Mouse (Mus musculus) intestine, postnatal 0 days (tissue): Measurements from ENCODE around the gene Cxcl16. TPM values are rescaled to one million over a fixed set of nuclear protein-coding genes. Genes with fewer than 3 reads are reported as not detected.
A peak's percentile ranks its signal among the peaks of the same experiment; 100 is the strongest.

Experiments
- ATAC-seq: fragments of 200-750 bp; cut with Nextera tagmentation; 2 replicates; pipeline ENCODE4 v1.8.0; 2017; ENCODE audit warnings: mild to moderate bottlenecking, moderate TSS enrichment, moderate library complexity
- H3K27ac ChIP-seq: fragments of 300-500 bp; sonication (generic); 2 replicates; pipeline ENCODE4 v1.5.1; 2014; ENCODE audit warnings: mild to moderate bottlenecking, low read depth, low read length, moderate library complexity
- H3K27me3 ChIP-seq: fragments of 300-500 bp; sonication (generic); replicated peaks from 2 replicates; pipeline ENCODE4 v1.6.1; 2014; ENCODE audit warnings: low read length, mixed read lengths; ENCODE audit not compliant: control insufficient read depth, insufficient read depth
- H3K36me3 ChIP-seq: fragments of 300-500 bp; sonication (generic); 2 replicates; pipeline ENCODE4 v1.6.1; 2014; ENCODE audit warnings: mild to moderate bottlenecking, moderate library complexity; ENCODE audit not compliant: control insufficient read depth, insufficient read depth
- H3K4me1 ChIP-seq: fragments of 300-500 bp; sonication (generic); replicated peaks from 2 replicates; pipeline ENCODE4 v1.6.1; 2014; ENCODE audit warnings: antibody characterized with exemption, low read length, mixed read lengths; ENCODE audit not compliant: control insufficient read depth, insufficient read depth
- H3K4me2 ChIP-seq: fragments of 300-500 bp; sonication (generic); replicated peaks from 2 replicates; pipeline ENCODE4 v1.6.1; 2014; ENCODE audit warnings: low read depth, mild to moderate bottlenecking, moderate library complexity
- H3K4me3 ChIP-seq: fragments of 300-500 bp; sonication (generic); 2 replicates; pipeline ENCODE4 v1.5.1; 2014; ENCODE audit warnings: low read depth, low read length
- H3K9ac ChIP-seq: fragments of 300-500 bp; sonication (generic); 2 replicates; pipeline ENCODE4 v1.6.1; 2014; ENCODE audit warnings: mild to moderate bottlenecking, low read depth, low read length
- H3K9me3 ChIP-seq: fragments of 300-500 bp; sonication (generic); 2 replicates; pipeline ENCODE4 v1.6.1; 2016; ENCODE audit warnings: mixed run types; ENCODE audit not compliant: control insufficient read depth
- CTCF ChIP-seq: sonication (generic); IDR thresholded peaks from 2 replicates; pipeline ENCODE4 v1.5.1; 2016; ENCODE audit warnings: low read depth, mild to moderate bottlenecking, control low read depth, antibody characterized with exemption, moderate library complexity
- WGBS: fragments of 180-500 bp; shearing (Covaris S2); extraction: QIAGEN DNeasy Blood & Tissue Kit; methylation state at CpG from one replicate; pipeline ENCODE4 v1.1.7; 2014; 5-methylcytosine and 5-hydroxymethylcytosine counted together
- polyA plus RNA-seq: library from polyadenylated mRNA; unstranded; fragments of >200 nt; fragmentation: Nextera tagmentation; extraction: Ambion mirVana; gene quantifications from 2 replicates; pipeline ENCODE4 v1.2.1, GENCODE M21; 2015

Gene Cxcl16
- polyA plus RNA-seq, 1 experiment from 2014 or later: 39.3 TPM

DNA sequence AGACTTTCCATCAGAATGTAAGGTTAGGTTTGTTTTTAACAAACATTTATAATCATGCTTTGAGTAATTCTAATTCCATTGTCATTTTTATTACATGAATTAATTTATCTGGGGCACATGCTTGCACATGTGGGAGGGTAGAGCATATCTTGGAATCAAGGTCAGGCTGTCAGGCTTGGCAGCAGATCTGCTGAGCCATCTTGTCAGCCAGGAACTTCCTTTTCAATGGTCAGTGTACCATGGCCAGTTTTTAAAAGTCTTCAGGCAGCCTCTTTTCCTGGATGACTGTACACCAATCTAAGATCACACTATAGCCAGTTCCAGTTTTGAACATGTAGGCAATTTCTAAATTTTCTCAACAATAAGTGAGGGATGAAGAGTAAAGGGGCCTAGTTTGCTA lies 12.9 kb upstream of the Cxcl16 start:
- no peak overlapping the region for H3K9ac ChIP-seq
- no peak overlapping the region for H3K27ac ChIP-seq
- TF ChIP-seq CTCF: no peak
- H3K4me1 ChIP-seq: peaks cover 9% of the 10 kb centered on the region; the same call in 1 of the 2 replicates
- H3K9me3 ChIP-seq: no peaks in the 10 kb centered on the region
- H3K27me3 ChIP-seq: no peaks in the 10 kb centered on the region
- no peak overlapping the region for H3K4me2 ChIP-seq
- no peaks in the 10 kb centered on the region for H3K36me3 ChIP-seq
- H3K4me3 ChIP-seq: no peak overlapping the region
- no peak for ATAC-seq

DNA sequence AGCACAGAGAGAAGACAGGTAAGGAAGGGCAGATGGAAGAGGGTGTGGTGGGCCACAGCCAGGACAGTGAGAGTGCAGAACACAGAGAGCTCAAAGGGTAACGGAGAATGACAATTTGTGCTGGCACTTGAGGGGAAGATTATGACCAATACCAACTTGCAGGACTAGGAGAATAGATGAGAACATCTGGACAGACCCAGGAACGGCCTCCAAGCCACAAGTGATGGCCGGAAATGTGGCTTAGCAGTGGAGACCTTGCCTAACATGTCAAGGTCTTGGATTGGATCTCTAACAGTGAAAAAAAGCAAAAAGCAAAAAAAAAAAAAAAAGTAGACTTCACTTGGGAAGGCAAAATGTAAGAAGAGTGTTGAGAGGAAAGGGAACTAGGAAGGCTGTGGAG lies 10.0 kb upstream of the Cxcl16 start:
- H3K27me3 ChIP-seq: peaks cover 8% of the 10 kb centered on the region; the same call in 1 of the 2 replicates
- H3K4me3 ChIP-seq: no peak overlapping the region
- no peak overlapping the region for H3K27ac ChIP-seq
- TF ChIP-seq CTCF: no peak
- H3K4me1 ChIP-seq: peaks cover 4% of the 10 kb centered on the region; the same call in 1 of the 2 replicates
- H3K9me3 ChIP-seq: no peaks in the 10 kb centered on the region
- H3K9ac ChIP-seq: no peak overlapping the region
- 93% methylated on average over 3 of the region's 3 CpGs for WGBS
- H3K4me2 ChIP-seq: no peak overlapping the region
- no peaks in the 10 kb centered on the region for H3K36me3 ChIP-seq
- no peak for ATAC-seq

DNA sequence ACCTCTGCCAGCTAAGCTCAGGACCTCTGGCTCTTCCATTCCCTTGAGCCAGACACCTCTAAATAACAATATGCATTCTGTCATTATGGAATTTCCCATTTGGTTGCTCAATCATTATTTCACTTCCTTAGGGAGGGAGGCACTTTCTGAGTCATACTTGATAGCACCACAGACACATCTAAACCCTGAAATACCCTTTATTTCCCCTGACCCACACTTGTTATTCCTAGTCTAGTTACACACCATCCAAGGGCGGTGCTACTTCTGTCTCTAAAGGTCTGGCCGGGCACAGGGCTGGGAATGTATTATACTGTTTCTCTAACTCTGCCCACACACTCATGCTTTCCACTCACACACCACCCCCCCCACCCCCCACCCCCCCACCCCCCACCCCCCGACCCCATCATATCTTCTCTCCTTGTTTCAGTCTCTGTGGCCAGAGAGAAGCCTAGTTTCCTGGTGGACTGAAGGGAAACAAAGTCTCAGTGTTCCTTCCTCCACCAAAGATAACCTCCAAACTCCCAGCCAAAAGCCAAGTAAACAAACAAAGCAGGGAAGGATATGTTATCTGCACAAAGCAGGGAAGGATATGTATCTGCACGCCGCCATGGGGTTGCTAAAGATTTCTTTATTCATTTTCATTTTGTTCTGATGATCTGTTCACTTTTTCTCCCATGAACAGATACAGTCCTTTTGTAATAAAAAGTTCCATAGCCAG lies 8.3 kb upstream of the Cxcl16 start:
- no peak overlapping the region for H3K4me2 ChIP-seq
- peaks cover 8% of the 10 kb centered on the region; the same call in 1 of the 2 replicates for H3K27me3 ChIP-seq
- H3K4me3 ChIP-seq: no peak overlapping the region
- no peak for ATAC-seq
- H3K36me3 ChIP-seq: no peaks in the 10 kb centered on the region
- H3K27ac ChIP-seq: no peak overlapping the region; the same call in 1 of the 2 replicates
- 0 out of 2 replicates have a peak, but pooled peaks cover 4% of the 10 kb centered on the region for H3K4me1 ChIP-seq
- WGBS: 63% methylated on average over 5 of the region's 5 CpGs
- H3K9me3 ChIP-seq: no peaks in the 10 kb centered on the region
- TF ChIP-seq CTCF: no peak
- no peak overlapping the region for H3K9ac ChIP-seq

DNA sequence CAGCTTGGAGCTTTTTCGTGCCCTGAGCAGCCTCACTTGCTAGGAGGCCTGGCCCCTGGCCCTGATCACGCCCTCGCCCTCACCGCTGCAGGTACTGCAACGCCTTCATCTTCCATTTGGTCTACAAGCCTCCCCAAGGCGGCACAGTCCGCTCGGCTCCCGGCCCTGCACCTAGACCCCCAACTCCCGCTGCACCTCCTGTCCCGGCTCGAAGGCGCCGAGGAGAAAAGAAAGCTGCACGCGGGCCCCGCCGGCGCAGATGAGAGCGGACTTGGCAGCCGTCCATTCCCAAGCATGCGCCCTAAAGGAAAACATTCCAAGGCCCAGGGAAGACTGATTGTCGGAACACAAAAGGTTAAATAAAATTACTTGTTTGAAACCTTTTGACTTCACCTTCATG lies 6.0 kb upstream of the Cxcl16 start:
- TF ChIP-seq CTCF: no peak
- no peaks in the 10 kb centered on the region for H3K4me1 ChIP-seq
- peak overlapping the region; percentile 65 for H3K4me2 ChIP-seq
- H3K4me3 ChIP-seq: peak overlapping the region; percentile 19; the same call in 1 of the 2 replicates
- peaks cover 14% of the 10 kb centered on the region; the same call in 1 of the 2 replicates for H3K27me3 ChIP-seq
- H3K9me3 ChIP-seq: no peaks in the 10 kb centered on the region
- WGBS: 16% methylated on average over 23 of the region's 23 CpGs
- no peaks in the 10 kb centered on the region for H3K36me3 ChIP-seq
- no peak overlapping the region for H3K27ac ChIP-seq
- ATAC-seq: no peak
- H3K9ac ChIP-seq: no peak overlapping the region

DNA sequence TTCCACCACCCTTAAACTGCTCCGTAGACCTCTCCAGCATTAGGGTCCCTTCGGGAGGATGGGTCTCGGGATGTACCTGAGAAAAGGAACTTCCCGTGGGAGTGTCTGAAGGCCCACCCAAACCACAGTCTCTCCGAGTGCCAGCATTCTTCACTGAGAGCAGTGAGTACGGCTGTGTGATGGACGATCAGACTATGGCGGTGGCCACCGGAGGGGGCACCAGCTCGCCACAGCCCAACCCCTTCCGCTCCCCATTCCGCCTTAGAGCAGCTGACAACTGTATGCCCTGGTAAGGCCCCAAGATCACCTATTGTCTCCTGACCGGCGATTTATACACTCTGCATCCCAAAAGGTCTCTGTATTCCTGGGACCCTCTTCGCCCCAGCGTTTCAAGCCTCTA lies 5.4 kb upstream of the Cxcl16 start:
- H3K4me2 ChIP-seq: no peak overlapping the region
- peaks cover 14% of the 10 kb centered on the region; the same call in 1 of the 2 replicates for H3K27me3 ChIP-seq
- no peak overlapping the region for H3K27ac ChIP-seq
- no peak for ATAC-seq
- no peaks in the 10 kb centered on the region for H3K4me1 ChIP-seq
- H3K36me3 ChIP-seq: no peaks in the 10 kb centered on the region
- no peak overlapping the region for H3K4me3 ChIP-seq
- no peaks in the 10 kb centered on the region for H3K9me3 ChIP-seq
- TF ChIP-seq CTCF: peak; percentile 30
- WGBS: 52% methylated on average over 16 of the region's 16 CpGs
- no peak overlapping the region for H3K9ac ChIP-seq

DNA sequence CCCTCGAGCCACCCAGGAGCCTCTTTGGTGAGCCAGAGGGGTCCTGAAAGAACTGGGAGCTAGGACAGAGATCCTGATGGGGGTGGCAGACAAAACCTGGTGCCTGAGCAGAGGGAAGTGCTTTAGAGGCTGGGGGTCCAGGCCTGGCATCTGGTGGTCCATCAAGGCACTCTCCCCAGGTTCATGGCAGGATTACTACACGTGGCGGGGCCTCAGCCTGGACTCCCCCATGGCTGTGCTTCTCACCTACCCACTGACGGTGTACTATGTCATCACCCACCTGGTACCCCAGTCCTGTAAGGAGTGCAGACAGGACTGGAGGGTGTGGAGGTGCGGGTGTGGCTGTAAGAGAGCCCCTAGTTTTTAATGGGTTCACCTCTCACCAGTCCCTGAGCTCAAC lies 4.2 kb upstream of the Cxcl16 start:
- ATAC-seq: no peak
- WGBS: 83% methylated on average over 5 of the region's 5 CpGs
- H3K27me3 ChIP-seq: peaks cover 14% of the 10 kb centered on the region; the same call in 1 of the 2 replicates
- no peaks in the 10 kb centered on the region for H3K36me3 ChIP-seq
- no peaks in the 10 kb centered on the region for H3K4me1 ChIP-seq
- H3K4me3 ChIP-seq: no peak overlapping the region
- no peak for TF ChIP-seq CTCF
- H3K27ac ChIP-seq: no peak overlapping the region
- no peaks in the 10 kb centered on the region for H3K9me3 ChIP-seq
- no peak overlapping the region for H3K4me2 ChIP-seq
- no peak overlapping the region for H3K9ac ChIP-seq
